Mouse (Mus musculus): Measurements from ENCODE around the gene Tedc1. TPM values are rescaled to one million over a fixed set of nuclear protein-coding genes. Genes with fewer than 3 reads are reported as not detected.

Tedc1 gene
- total RNA-seq, 2 experiments from 2014 or later: 1.9 to 7.5 TPM

Other genes with a start within 250 kb of the Tedc1 start
- not detected in 2 replicates for gene Jag2, start 226.6 kb upstream of the Tedc1 start, total RNA-seq (2015; ENCODE audit: low replicate concordance)
- not detected in 2 replicates for gene Jag2, start 226.6 kb upstream of the Tedc1 start, total RNA-seq (2017; ENCODE audit: low replicate concordance)
- 2.7 TPM in 1 of 2 replicates, not detected in the other for gene Nudt14, start 214.3 kb upstream of the Tedc1 start, total RNA-seq (2015; ENCODE audit: low replicate concordance)
- gene Nudt14, start 214.3 kb upstream of the Tedc1 start, total RNA-seq (2017; ENCODE audit: low replicate concordance): 1.1 TPM in 1 of 2 replicates, not detected in the other
- 2.3 TPM in 1 of 2 replicates, not detected in the other for gene Btbd6, start 179.9 kb upstream of the Tedc1 start, total RNA-seq (2015; ENCODE audit: low replicate concordance)
- 1.9 and 2.9 TPM in 2 replicates for gene Btbd6, start 179.9 kb upstream of the Tedc1 start, total RNA-seq (2017; ENCODE audit: low replicate concordance)
- gene Brf1, start 155.7 kb upstream of the Tedc1 start, total RNA-seq (2015; ENCODE audit: low replicate concordance): 14.6 and 20.9 TPM in 2 replicates
- 35.9 and 52.0 TPM in 2 replicates for gene Brf1, start 155.7 kb upstream of the Tedc1 start, total RNA-seq (2017; ENCODE audit: low replicate concordance)
- 10.7 and 18.3 TPM in 2 replicates for gene Pacs2, start 141.9 kb upstream of the Tedc1 start, total RNA-seq (2015; ENCODE audit: low replicate concordance)
- 12.7 and 14.5 TPM in 2 replicates for gene Pacs2, start 141.9 kb upstream of the Tedc1 start, total RNA-seq (2017; ENCODE audit: low replicate concordance)
- not detected in 2 replicates for gene Tex22, start 81.9 kb upstream of the Tedc1 start, total RNA-seq (2015; ENCODE audit: low replicate concordance)
- 0.42 TPM in 1 of 2 replicates, not detected in the other for gene Tex22, start 81.9 kb upstream of the Tedc1 start, total RNA-seq (2017; ENCODE audit: low replicate concordance)
- 14.8 and 15.0 TPM in 2 replicates for gene Mta1, start 58.1 kb upstream of the Tedc1 start, total RNA-seq (2015; ENCODE audit: low replicate concordance)
- 8.5 and 13.6 TPM in 2 replicates for gene Mta1, start 58.1 kb upstream of the Tedc1 start, total RNA-seq (2017; ENCODE audit: low replicate concordance)
- 6.9 and 9.0 TPM in 2 replicates for gene Crip2, start 16.2 kb upstream of the Tedc1 start, total RNA-seq (2015; ENCODE audit: low replicate concordance)
- 3.6 and 3.9 TPM in 2 replicates for gene Crip2, start 16.2 kb upstream of the Tedc1 start, total RNA-seq (2017; ENCODE audit: low replicate concordance)
- 111 and 139 TPM in 2 replicates for gene Crip1, start 10.1 kb upstream of the Tedc1 start, total RNA-seq (2015; ENCODE audit: low replicate concordance)
- 75.3 and 179 TPM in 2 replicates for gene Crip1, start 10.1 kb upstream of the Tedc1 start, total RNA-seq (2017; ENCODE audit: low replicate concordance)
- gene Tmem121, start 29.5 kb downstream of the Tedc1 start, total RNA-seq (2015; ENCODE audit: low replicate concordance): not detected in 2 replicates
- 1.0 TPM in 1 of 2 replicates, not detected in the other for gene Tmem121, start 29.5 kb downstream of the Tedc1 start, total RNA-seq (2017; ENCODE audit: low replicate concordance)

Data from erythroblast, adult 5-6 weeks (primary cell).